Mouse (Mus musculus): Measurements from ENCODE around the gene Gm20547. TPM values are rescaled to one million over a fixed set of nuclear protein-coding genes. Genes with fewer than 3 reads are reported as not detected.

Gm20547 gene
- polyA plus RNA-seq, 1 experiment from 2014 or later: not detected

DNA sequence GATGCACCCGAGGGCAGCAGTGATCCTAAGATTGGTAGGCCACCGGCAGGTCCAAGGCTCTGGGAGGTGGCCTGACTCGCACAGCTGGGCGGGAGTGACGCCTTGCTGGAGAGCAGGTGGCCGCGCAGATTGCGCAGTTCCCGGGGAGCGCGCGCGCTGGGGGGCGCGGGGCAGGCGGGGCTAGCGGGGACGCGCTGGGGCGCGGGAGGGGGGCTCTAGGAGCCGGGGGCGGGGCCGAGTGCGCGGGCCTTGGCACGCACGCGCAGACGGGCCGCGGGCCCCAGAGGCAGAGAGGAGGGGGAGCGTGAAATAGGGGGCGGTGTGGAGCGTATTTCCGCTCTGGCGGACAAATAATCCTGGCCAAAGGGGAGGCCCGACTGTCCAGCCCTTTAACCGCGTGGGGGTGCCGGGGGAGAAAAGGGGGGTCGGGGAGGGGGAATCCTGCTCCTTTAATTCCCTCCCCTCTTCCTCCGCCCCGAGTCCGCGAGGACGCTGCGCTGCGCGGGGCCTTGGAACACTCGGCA is 12.3 kb upstream of the Gm20547 start:
- H3K4me2 ChIP-seq: peak overlapping the region; percentile 98
- no peaks in the 10 kb centered on the region for H3K27me3 ChIP-seq
- H3K9me3 ChIP-seq: no peaks in the 10 kb centered on the region
- WGBS: 0% methylated on average over 43 of the region's 51 CpGs
- ATAC-seq (ENCODE audit: low FRiP score): peak; percentile 89
- peak overlapping the region; percentile 86 for H3K4me3 ChIP-seq (replicated peaks)
- H3K9ac ChIP-seq: peak overlapping the region; percentile 98
- H3K4me1 ChIP-seq: peaks cover 35% of the 10 kb centered on the region
- H3K27ac ChIP-seq: peak overlapping the region; percentile 94
- peaks cover 10% of the 10 kb centered on the region for H3K36me3 ChIP-seq (replicated peaks)

DNA sequence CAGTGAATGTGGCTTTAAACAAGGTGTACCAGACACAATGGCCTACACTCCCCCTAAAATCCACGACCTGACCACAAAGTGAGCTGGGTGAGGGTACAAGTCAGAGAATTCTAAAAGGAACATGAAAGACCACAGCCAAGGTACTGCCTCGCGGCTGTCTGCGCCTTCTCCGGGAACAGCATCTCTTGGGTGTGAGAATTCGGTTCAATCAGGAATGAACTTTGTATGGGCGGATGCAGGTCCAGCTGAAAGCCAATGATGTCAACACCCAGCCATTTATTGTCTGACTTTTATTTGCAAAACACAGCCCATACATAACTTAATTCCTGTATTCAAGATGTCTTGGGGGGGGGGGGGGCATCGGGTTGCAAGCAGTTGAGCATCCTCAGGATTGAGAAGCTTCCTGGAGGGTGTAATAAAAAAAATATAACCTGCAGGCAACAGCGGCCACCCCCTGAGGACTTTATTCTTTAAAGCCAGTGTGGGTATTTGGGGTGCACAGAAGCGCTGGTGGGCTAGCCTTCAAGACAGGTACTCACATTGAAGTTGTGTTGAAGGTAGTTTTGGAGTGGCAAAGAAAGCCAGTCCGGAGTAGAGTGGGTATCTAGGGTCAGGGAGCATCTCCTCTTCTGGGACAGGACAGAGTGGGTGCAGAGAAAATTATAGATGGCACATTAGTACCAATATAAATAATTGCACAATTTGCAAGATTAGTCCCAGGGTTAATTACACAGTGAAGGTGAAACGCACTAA is 11.4 kb upstream of the Gm20547 start:
- Histone ChIP-seq H3K4me1 (peaks cover 35% of the 10 kb centered on the region), H3K4me2 (peak overlapping the region; percentile 98), H3K9me3 (no peaks in the 10 kb centered on the region), H3K9ac (peak overlapping the region; percentile 98), H3K27me3 (no peaks in the 10 kb centered on the region), H3K27ac (peak overlapping the region; percentile 94), H3K4me3 (replicated peaks) (peak overlapping the region; percentile 86), H3K36me3 (replicated peaks) (peaks cover 10% of the 10 kb centered on the region)
- peak; percentile 3 for ATAC-seq (ENCODE audit: low FRiP score)
- 69% methylated on average over 12 of the region's 12 CpGs for WGBS

DNA sequence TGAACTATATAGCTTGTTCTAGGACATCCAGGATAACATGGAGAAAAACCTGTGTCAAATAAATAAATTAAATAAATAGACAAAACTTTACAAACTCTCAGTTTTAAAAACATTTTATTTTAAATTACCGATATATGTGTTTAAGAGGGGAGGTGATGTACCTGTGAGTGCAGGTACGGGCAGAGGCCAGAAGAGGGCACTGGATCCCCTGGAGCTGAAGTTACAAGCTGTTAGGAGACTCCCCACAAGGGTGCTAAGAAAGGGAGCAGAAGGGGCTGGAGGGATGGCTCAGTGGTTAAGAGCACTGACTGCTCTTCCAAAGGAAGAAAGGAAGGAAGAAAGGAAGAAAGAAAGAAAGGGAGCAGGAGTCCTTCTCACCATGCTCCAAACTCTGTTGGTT is 9.5 kb upstream of the Gm20547 start:
- H3K4me3 ChIP-seq (replicated peaks): no peak overlapping the region
- WGBS: 92% methylated on average over 2 of the region's 2 CpGs
- no peak overlapping the region for H3K9ac ChIP-seq
- ATAC-seq (ENCODE audit: low FRiP score): no peak
- H3K4me1 ChIP-seq: peaks cover 21% of the 10 kb centered on the region
- H3K27ac ChIP-seq: no peak overlapping the region
- no peaks in the 10 kb centered on the region for H3K27me3 ChIP-seq
- H3K4me2 ChIP-seq: no peak overlapping the region
- H3K36me3 ChIP-seq (replicated peaks): peaks cover 9% of the 10 kb centered on the region
- no peaks in the 10 kb centered on the region for H3K9me3 ChIP-seq

- peaks cover 9% of the 10 kb centered on the region for H3K4me1 ChIP-seq
- H3K36me3 ChIP-seq (replicated peaks): no peaks in the 10 kb centered on the region
- H3K27me3 ChIP-seq: no peaks in the 10 kb centered on the region
- no peak overlapping the region for H3K4me3 ChIP-seq (replicated peaks)
- H3K27ac ChIP-seq: no peak overlapping the region
- ATAC-seq (ENCODE audit: low FRiP score): no peak
- no peak overlapping the region for H3K9ac ChIP-seq
- H3K9me3 ChIP-seq: no peaks in the 10 kb centered on the region
- WGBS: 88% methylated on average over 12 of the region's 12 CpGs
- H3K4me2 ChIP-seq: no peak overlapping the region
Observed at GRCm38 (mm10) chr17:34890074-34890743, 8.4 kb upstream of the Gm20547 start.

DNA sequence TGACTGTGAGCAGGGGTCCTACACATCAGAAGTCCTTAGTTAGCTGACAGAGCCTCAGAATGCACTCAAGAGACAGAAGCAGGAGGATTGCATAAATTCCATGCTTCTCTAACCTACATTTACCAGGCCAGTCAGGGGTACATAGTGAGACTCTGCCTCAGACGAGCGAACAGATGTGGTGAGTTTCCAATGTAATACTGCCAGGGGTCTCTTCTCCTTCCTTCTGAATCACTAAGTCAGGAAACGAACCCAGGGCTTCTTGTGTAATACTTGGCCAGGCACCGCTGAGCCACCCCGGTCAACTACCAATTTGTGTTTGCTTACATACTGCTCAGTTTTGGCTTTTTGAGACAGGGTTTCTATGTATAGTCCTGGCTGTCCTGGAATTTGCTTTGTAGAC is 6.1 kb upstream of the Gm20547 start:
- Histone ChIP-seq H3K9ac (no peak overlapping the region), H3K4me3 (replicated peaks) (no peak overlapping the region), H3K9me3 (no peaks in the 10 kb centered on the region), H3K4me1 (no peaks in the 10 kb centered on the region), H3K4me2 (no peak overlapping the region), H3K27ac (no peak overlapping the region), H3K36me3 (replicated peaks) (no peaks in the 10 kb centered on the region), H3K27me3 (no peaks in the 10 kb centered on the region)
- 92% methylated on average over 5 of the region's 5 CpGs for WGBS
- ATAC-seq (ENCODE audit: low FRiP score): no peak

DNA sequence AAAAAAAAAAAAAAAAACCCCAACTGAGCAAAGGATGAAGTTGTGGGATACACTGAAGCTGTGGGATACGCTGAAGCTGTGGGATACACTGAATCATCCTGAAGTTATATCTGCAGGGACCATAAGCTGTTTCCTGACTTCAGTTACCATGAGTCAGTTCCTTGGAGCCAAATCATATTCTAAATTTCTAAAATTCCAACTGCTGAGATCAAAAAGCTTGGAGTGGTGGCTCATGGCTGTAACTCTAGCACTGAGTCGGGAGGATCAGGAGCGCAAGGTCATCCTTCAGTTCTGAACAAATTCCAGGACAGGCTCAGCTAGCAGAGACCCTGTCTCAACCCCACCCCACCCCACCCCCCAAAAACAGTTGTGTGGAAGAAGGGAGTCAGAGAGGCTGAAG is 3.8 kb upstream of the Gm20547 start:
- no peaks in the 10 kb centered on the region for H3K36me3 ChIP-seq (replicated peaks)
- 0 out of 2 replicates have a peak, but pooled peaks cover 6% of the 10 kb centered on the region for H3K4me1 ChIP-seq
- ATAC-seq (ENCODE audit: low FRiP score): no peak
- no peaks in the 10 kb centered on the region for H3K9me3 ChIP-seq
- no peak overlapping the region for H3K27ac ChIP-seq
- peaks cover 10% of the 10 kb centered on the region for H3K27me3 ChIP-seq
- H3K4me2 ChIP-seq: no peak overlapping the region
- H3K9ac ChIP-seq: no peak overlapping the region
- 94% methylated on average over 3 of the region's 3 CpGs for WGBS
- no peak overlapping the region for H3K4me3 ChIP-seq (replicated peaks)

- WGBS: 87% methylated on average over 6 of the region's 6 CpGs
- no peak for ATAC-seq (ENCODE audit: low FRiP score)
- H3K27ac ChIP-seq: no peak overlapping the region
- H3K9me3 ChIP-seq: no peaks in the 10 kb centered on the region
- H3K27me3 ChIP-seq: peaks cover 10% of the 10 kb centered on the region
- H3K4me2 ChIP-seq: no peak overlapping the region
- no peak overlapping the region for H3K9ac ChIP-seq
- no peak overlapping the region for H3K4me3 ChIP-seq (replicated peaks)
- 0 out of 2 replicates have a peak, but pooled peaks cover 6% of the 10 kb centered on the region for H3K4me1 ChIP-seq
- no peaks in the 10 kb centered on the region for H3K36me3 ChIP-seq (replicated peaks)
Observed at GRCm38 (mm10) chr17:34884704-34885103, 2.9 kb upstream of the Gm20547 start.

DNA sequence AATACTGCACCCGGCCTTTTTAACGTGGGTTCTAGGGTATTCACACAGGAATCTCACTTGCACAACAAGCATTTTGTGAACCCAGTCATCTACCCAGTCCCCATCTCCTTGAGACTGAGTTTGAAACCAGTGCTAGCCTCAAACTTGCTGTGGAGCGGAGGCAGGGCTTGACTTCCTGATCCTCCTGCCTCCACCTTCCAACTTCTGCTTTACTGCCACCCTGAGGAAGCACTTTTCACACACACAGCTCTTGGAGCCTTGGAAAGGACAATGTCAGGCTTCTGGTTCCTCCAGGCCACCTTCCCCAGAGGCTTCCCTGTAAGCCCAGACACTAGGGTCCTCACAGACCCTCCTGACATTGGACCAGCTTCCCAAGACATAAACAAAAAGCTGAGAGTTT is 1.5 kb upstream of the Gm20547 start:
- ATAC-seq (ENCODE audit: low FRiP score): no peak
- peaks cover 10% of the 10 kb centered on the region for H3K27me3 ChIP-seq

GRCm38 (mm10) chr17:34881166-34881565 is 676 bp downstream of the Gm20547 start:
- Histone ChIP-seq H3K9me3 (no peaks in the 10 kb centered on the region), H3K27me3 (peaks cover 13% of the 10 kb centered on the region), H3K4me1 (0 out of 2 replicates have a peak, but pooled peaks cover 6% of the 10 kb centered on the region), H3K4me2 (no peak overlapping the region), H3K9ac (no peak overlapping the region), H3K36me3 (replicated peaks) (no peaks in the 10 kb centered on the region), H3K4me3 (replicated peaks) (no peak overlapping the region), H3K27ac (no peak overlapping the region)
- ATAC-seq (ENCODE audit: low FRiP score): no peak

More for the DNA sequence above, 1.5 kb upstream of the Gm20547 start:
- WGBS: 70% methylated on average over 3 of the region's 3 CpGs
- Histone ChIP-seq H3K36me3 (replicated peaks) (no peaks in the 10 kb centered on the region), H3K4me3 (replicated peaks) (no peak overlapping the region), H3K9me3 (no peaks in the 10 kb centered on the region), H3K4me2 (no peak overlapping the region), H3K4me1 (0 out of 2 replicates have a peak, but pooled peaks cover 6% of the 10 kb centered on the region), H3K9ac (no peak overlapping the region), H3K27ac (no peak overlapping the region)

GRCm38 (mm10) chr17:34879336-34879879 is 2.4 kb downstream of the Gm20547 start, which contains the start of gene Zbtb12:
Gene Zbtb12 (plus strand): TSS chr17:34879483.
- Histone ChIP-seq H3K4me2 (no peak within 1 kb of the TSS), H3K27ac (no peak within 1 kb of the TSS), H3K36me3 (replicated peaks) (no peaks in the 10 kb centered on the region), H3K9ac (no peak within 1 kb of the TSS), H3K27me3 (peaks cover 13% of the 10 kb centered on the region), H3K9me3 (no peaks in the 10 kb centered on the region), H3K4me1 (0 out of 2 replicates have a peak, but pooled peaks cover 6% of the 10 kb centered on the region), H3K4me3 (replicated peaks) (no peak within 1 kb of the TSS)
- 66% methylated on average over 11 of the region's 11 CpGs for WGBS
- ATAC-seq (ENCODE audit: low FRiP score): no peak

GRCm38 (mm10) chr17:34874321-34874720 is 7.5 kb downstream of the Gm20547 start:
- Histone ChIP-seq H3K4me1 (no peaks in the 10 kb centered on the region), H3K27ac (no peak overlapping the region), H3K4me2 (no peak overlapping the region), H3K4me3 (replicated peaks) (no peak overlapping the region), H3K9me3 (no peaks in the 10 kb centered on the region), H3K27me3 (0 out of 2 replicates have a peak, but pooled peaks cover 3% of the 10 kb centered on the region), H3K9ac (no peak overlapping the region), H3K36me3 (replicated peaks) (no peaks in the 10 kb centered on the region)
- 90% methylated on average over 6 of the region's 6 CpGs for WGBS
- no peak for ATAC-seq (ENCODE audit: low FRiP score)

DNA sequence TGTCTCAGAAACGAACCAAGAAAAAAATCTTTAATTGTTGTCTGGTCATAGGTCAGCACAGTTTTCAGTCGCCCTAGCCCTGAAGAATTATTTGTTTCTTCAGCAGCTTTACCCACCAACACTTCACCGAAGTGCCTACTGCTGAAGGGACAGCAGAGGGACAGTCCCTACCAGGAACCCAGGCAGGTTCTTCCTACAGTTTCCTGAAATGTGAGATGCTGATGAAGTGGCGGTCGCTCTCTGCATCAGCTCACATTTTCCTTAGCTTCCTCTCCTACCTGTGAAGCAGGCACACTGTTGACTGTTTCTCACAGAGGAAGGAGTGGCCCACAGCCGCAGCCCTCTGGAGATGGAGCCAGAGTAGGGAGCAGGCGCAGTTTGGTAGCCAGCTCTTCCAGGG is 15.9 kb downstream of the Gm20547 start:
- Histone ChIP-seq H3K9ac (no peak overlapping the region), H3K27ac (no peak overlapping the region), H3K9me3 (no peaks in the 10 kb centered on the region), H3K27me3 (peaks cover 9% of the 10 kb centered on the region; the same call in 1 of the 2 replicates), H3K4me2 (no peak overlapping the region), H3K4me3 (replicated peaks) (no peak overlapping the region), H3K4me1 (peaks cover 3% of the 10 kb centered on the region; the same call in 1 of the 2 replicates), H3K36me3 (replicated peaks) (no peaks in the 10 kb centered on the region)
- ATAC-seq (ENCODE audit: low FRiP score): no peak
- WGBS: 71% methylated on average over 7 of the region's 7 CpGs
